Mouse (Mus musculus) G1E (cell line): ENCODE measurements around the gene Mertk.
"Not testable (repeated sequence)": the region's sequence is repeated elsewhere in the genome, so short reads cannot be mapped to it uniquely, and the experiment has no call there.

ENCODE experiments used
- CTCF ChIP-seq: IDR thresholded peaks from 2 replicates; pipeline ENCODE4 v1.5.1; 2012; ENCODE audit warnings: low read depth, low read length, inconsistent platforms, mixed read lengths
- GATA1 ChIP-seq: IDR thresholded peaks from 2 replicates; pipeline ENCODE4 v1.6.1; 2012; ENCODE audit warnings: borderline replicate concordance, low read length, inconsistent platforms, mixed read lengths
- POLR2AphosphoS5 ChIP-seq: IDR thresholded peaks from 2 replicates; pipeline ENCODE4 v1.6.1; 2012; ENCODE audit warnings: low read depth, low read length, inconsistent platforms; ENCODE audit not compliant: insufficient replicate concordance
- TAL1 ChIP-seq: conservative IDR thresholded peaks from 2 replicates; pipeline ENCODE4 v1.6.1; 2012; ENCODE audit warnings: low read depth, low read length, inconsistent platforms, mixed read lengths

- TF ChIP-seq CTCF, POLR2AphosphoS5, GATA1, TAL1: not testable (repeated sequence)
These were observed 4.9 kb upstream of the Mertk start for GRCm38 (mm10) chr2:128693828-128694227.
